Mouse (Mus musculus) heart, postnatal 25 days (tissue): ENCODE results near the gene Tnik. TPM values are rescaled to one million over a fixed set of nuclear protein-coding genes. Genes with fewer than 3 reads are reported as not detected.

ENCODE experiments used
- DNase-seq: peaks from one replicate; pipeline ENCODE4 v3.0.0; 2022; ENCODE audit warnings: low spot score
- intact Hi-C: fragments of 180-260 bp; cut with DNase I; formaldehyde crosslinking; loops from one replicate; pipeline ENCODE4 v1.15.1; 2025
- total RNA-seq, 2 experiments: library from RNA; stranded (reverse); gene quantifications; 2 replicates each; pipeline ENCODE4 v1.2.3; 2021

Gene Tnik
- total RNA-seq, 2 experiments from 2014 or later: 32.2 to 37.1 TPM

GRCm38 (mm10) chr3:28653043-28653442, 390.0 kb downstream of the Tnik start:
- intact Hi-C loops: no loop called here
- DNase-seq: no peak

- intact Hi-C loops: no loop called here
- DNase-seq: no peak
Measured at GRCm38 (mm10) chr3:28654740-28655139, 391.7 kb downstream of the Tnik start.

- no peak for DNase-seq
- intact Hi-C loops: no loop called here
Measured at GRCm38 (mm10) chr3:28658349-28658748, 395.3 kb downstream of the Tnik start.

DNA sequence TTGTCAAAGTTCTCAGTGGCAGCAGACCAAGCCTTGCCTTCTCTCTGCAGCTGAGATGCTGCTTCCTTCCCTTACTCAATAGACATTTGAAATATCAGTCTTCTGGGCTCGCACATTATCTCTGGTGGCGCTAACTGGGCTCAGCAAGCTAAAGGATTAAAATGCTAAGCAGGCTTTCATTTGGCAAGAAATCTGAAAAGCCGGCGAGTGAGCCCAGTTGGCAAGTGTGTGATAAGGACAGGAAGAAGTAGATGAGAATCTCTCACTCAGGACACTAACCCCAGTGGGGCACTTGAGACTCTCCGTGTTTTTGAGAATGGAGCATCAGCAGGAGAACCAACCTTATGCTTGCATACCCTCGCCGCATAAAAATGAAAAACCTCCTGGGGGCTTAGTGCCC, 417.8 kb downstream of the Tnik start:
- intact Hi-C loops: no loop called here
- DNase-seq: no peak

DNA sequence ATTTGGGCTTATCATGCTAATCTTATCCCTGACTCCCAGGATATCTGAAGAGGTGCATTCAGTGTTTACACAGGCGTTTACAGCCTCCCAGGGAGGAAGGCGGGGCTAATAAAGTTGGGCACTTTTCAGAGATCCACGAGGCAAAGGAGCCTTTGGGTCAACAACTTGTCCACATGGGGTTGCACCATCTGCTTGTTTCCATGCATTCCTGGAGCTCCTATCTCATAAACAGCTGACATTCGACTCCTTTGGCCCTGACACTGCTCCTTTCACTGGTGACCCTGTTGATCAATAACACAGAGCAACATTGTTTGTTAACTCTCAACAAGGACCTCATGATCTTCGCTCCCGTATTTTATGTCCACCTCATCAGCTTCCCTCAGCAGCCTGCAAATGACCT, 418.9 kb downstream of the Tnik start:
- no peak for DNase-seq
- intact Hi-C loops: no loop called here

DNA sequence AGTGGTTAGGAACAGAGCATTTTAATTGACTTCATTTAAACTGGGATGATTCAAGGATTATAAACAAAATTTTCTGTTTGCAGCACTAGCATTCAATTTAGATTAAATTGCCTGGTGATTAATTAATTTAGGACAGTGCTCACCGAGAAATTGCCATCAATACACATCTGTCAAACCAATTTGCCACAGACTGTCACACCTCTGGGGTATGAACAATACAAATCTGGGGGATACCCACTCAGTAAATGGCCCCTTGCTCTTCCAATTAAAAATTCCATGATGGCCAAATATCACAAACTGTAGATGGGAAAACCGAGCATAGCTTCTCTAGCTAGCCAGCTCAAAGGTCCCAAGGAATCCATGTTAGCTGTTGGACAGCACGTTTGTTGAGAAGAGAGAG, 419.4 kb downstream of the Tnik start:
- DNase-seq: no peak
- intact Hi-C loops: no loop called here

DNA sequence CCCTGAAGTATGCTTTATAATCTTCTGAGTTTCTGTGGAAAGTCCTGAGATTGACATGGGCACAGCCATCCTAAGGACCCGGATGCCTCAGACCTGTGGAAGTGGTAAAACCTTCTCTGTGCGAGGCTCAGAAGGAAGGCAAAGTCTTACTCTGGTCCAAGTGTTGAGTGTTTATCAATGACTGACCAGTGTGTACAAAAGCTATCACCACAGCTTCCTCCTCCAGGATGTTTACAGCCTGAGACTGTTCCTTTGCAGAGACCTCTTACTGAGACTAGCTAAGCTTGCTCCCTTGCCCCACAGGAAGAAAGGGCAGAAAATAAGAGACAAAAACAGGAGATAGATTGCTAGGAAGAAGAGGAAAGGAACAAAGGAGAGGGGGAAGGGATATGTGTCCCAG, 422.5 kb downstream of the Tnik start:
- DNase-seq: no peak
- intact Hi-C loops: no loop called here

- no peak for DNase-seq
- intact Hi-C loops: no loop called here
Measured at GRCm38 (mm10) chr3:28694811-28695210, 431.8 kb downstream of the Tnik start.

GRCm38 (mm10) chr3:28695608-28696007, 432.6 kb downstream of the Tnik start:
- no peak for DNase-seq
- intact Hi-C loops: no loop called here

DNA sequence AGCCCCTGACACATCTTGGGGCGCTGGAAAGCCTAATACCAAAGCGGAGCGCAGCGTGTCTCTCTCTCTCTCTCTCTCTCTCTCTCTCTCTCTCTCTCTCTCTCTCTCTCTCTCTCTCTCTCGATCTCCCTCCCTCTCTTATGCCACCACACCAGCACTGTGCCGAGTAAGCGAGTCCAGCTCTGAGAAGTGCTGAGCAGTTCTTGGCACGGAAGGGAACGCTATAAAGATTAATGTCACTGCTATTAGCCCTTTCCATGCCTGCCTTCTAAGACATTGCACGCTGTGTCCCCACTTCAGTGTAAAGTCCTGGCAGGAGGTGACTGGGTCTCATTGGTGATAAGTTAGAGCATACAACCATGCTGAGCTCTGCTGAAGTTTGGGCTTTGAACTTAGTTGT, 433.1 kb downstream of the Tnik start:
- DNase-seq: no peak
- intact Hi-C loops: no loop called here

GRCm38 (mm10) chr3:28697797-28698196, 434.8 kb downstream of the Tnik start, which contains the start of gene Slc2a2:
Slc2a2 (plus strand) TSS chr3:28697903.
- intact Hi-C loops: no loop called here
- no peak for DNase-seq

DNA sequence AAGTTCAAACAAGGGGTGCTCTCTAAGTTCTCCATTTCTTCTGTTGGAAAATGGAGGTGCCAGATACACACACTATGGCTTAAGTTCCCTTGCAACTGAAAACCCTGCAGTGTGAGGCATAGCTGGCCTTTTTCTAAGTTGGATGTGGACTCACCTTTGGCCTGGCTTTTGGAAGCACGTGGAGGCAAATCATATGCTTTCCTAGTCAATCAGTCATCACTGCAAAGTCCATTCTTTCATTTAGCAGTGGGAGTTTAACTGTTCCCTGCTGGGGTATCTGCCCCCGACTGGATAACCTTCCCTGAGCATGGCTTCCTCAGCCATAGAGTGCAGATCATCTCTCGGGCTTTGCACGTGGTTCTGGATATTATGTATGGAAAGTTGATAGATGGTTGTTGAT, 436.6 kb downstream of the Tnik start:
- no peak for DNase-seq
- intact Hi-C loops: no loop called here

DNA sequence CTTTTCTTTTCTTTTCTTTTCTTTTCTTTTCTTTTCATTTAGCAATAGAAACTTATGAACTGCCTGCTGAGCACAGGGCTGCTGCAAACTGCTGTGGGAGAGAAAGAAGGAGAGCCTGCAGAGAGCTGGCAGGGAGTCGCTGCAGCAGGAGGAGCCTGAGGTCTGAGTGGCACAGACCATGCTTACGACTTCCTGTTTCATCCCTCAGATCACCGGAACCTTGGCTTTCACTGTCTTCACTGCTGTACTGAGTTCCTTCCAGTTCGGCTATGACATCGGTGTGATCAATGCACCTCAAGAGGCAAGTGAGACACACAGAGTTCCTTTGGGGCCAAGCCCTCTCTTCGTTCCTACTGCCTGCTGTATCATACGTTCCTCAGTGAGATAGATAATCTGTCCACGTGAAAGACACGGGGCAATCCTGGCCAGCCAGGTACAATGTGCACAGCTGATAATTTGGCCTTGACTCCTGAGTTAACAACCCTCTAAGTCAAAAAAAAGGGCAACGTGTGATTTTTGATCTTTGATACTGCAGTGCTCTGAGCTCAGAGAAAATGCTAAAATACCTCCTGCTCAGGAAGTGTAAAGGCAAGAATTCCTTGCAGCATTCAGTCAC, 442.6 kb downstream of the Tnik start:
- no peak for DNase-seq
- intact Hi-C loops: no loop called here

DNA sequence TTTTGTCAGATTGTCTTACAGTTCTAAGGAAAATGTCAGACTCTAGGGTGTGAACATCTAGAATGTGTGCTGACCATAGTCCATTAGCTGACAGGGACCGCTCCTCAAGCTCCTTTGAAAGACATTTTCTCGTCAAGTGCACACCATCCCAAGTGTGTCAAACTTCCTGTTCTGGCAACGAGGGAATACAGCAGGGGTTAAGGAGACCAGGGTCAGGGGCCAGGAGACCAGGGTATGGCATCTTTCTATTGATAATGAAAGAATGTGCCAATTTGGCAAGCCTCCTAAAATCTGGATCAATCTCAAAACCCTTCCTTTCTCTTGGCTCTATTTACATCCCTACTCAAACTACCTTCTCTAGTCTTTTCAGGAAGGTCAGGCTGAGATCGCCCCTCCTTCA, 443.7 kb downstream of the Tnik start:
- intact Hi-C loops: no loop called here
- no peak for DNase-seq

GRCm38 (mm10) chr3:28709740-28710139, 446.7 kb downstream of the Tnik start:
- DNase-seq: no peak
- intact Hi-C loops: loop anchor here (2.0 kb wide), 1 partner anchor 37 kb away; no protein-coding TSS in a partner anchor

- no peak for DNase-seq
- intact Hi-C loops: no loop called here
Measured at GRCm38 (mm10) chr3:28713913-28714698, 451.1 kb downstream of the Tnik start.

DNA sequence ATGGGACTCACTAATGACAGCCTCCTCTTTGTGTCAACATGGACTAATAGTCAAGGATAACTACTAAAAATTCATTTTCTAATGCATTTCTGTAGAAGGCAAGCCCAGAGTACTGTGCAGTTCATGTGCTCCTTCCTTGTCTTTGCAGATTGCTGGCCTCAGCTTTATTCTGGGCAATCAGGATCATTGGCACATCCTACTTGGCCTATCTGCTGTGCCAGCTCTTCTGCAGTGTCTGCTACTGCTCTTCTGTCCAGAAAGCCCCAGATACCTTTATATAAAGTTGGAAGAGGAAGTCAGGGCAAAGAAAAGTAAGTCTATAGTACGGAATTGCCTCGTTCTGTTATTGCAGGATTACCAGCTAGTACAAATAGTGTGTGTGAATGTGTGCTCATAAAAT, 455.5 kb downstream of the Tnik start:
- DNase-seq: no peak

DNA sequence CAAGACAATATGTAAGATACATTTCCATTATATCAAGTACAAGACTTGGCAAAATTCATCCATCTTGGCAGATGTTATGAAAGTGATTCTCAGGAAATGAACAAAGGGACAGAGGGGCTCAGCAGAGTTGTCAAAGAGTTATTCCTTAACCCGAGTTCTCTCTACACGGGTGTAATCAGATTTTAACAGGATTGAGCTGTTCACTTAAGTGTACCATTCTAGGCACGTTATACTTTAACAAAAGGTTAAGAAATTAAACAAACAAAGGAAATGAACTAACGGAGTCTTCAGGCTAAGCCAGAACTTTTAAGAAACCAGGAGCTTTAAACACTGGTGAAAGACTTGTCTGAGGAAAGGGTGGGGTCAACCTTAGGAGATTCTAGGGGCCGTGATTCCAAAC, 458.2 kb downstream of the Tnik start:
- intact Hi-C loops: no loop called here
- DNase-seq: no peak

More for the DNA sequence above, 455.5 kb downstream of the Tnik start:
- intact Hi-C loops: no loop called here

DNA sequence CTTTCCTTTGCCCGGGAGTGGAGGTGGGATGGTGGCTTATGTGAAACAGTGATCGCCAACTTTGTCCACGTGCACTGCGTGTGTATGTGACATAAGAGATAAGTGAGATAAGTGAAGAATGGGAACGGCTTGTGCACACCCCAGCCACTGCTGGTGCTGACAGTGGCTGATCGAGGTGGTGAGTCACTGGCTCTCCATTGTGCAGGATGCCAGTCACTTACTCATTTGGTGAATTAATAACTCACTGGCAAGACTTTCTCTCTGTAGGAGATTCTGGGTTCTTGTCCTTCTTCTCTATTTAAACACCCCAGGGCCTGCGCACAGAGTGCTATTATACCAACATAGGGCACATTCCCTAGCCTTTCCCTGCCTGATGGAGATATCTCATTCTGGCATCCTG, 458.8 kb downstream of the Tnik start:
- intact Hi-C loops: no loop called here
- no peak for DNase-seq

DNA sequence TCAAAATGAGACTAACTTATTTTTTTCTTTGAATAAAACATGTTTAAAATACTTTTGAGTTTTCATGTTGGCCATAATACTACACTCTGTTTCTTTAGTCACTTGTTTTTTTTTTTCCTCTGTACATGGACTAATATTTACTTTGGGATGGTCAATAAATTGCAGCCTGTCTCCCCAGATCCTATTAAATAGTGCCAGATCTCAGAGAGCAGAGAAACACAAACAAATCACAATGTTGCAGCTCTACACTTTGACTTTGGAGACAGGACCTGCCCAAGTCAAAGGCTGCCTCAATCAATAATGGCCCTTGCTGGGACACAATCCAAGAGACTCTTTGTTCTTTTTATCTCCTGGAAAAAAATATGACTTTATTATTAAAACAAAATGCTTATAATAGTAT, 459.5 kb downstream of the Tnik start:
- intact Hi-C loops: no loop called here
- DNase-seq: no peak

- intact Hi-C loops: no loop called here
- DNase-seq: no peak
Measured at GRCm38 (mm10) chr3:28723534-28723933, 460.5 kb downstream of the Tnik start.

DNA sequence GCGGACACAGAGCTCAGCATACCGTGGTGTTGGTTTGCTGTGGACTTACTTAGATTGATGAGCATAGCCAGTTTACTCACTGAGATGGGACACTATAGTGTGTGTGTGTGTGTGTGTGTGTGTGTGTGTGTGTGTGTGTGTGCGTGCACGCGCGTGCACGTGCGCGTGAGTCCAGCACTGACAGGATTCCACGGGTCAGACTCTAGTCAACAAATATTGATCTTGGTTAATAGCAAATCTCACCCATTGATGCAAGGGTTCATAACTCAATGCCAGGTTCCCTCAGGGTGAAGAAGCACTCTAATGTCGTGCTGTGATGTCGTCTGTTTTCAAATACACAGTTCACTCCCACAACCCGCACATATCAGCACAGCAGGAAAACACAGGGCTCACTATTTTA, 462.2 kb downstream of the Tnik start:
- no peak for DNase-seq
- intact Hi-C loops: no loop called here
